Mouse (Mus musculus) neural tube, embryonic 13.5 days (tissue): ENCODE results near the gene Nodal. TPM values are rescaled to one million over a fixed set of nuclear protein-coding genes. Genes with fewer than 3 reads are reported as not detected.
A peak's percentile ranks its signal among the peaks of the same experiment; 100 is the strongest.

Source experiments
- ATAC-seq: fragments of 200-750 bp; cut with Nextera tagmentation; 2 replicates; pipeline ENCODE4 v1.8.0; 2017; ENCODE audit warnings: low read depth, mild to moderate bottlenecking, moderate TSS enrichment, moderate library complexity
- H3K27ac ChIP-seq: fragments of 300-500 bp; sonication (generic); replicated peaks from 2 replicates; pipeline ENCODE4 v1.5.1; 2015; ENCODE audit warnings: moderate library complexity, mild to moderate bottlenecking, inconsistent platforms
- H3K27me3 ChIP-seq: fragments of 300-500 bp; sonication (generic); 2 replicates; pipeline ENCODE4 v1.6.1; 2015; ENCODE audit warnings: mild to moderate bottlenecking, inconsistent platforms
- H3K36me3 ChIP-seq: fragments of 300-500 bp; sonication (generic); 2 replicates; pipeline ENCODE4 v1.6.1; 2015; ENCODE audit warnings: mild to moderate bottlenecking, inconsistent platforms
- H3K4me1 ChIP-seq: fragments of 300-500 bp; sonication (generic); replicated peaks from 2 replicates; pipeline ENCODE4 v1.6.1; 2015; ENCODE audit warnings: inconsistent platforms
- H3K4me2 ChIP-seq: fragments of 300-500 bp; sonication (generic); 2 replicates; pipeline ENCODE4 v1.6.1; 2015; ENCODE audit warnings: inconsistent platforms, mild to moderate bottlenecking, moderate library complexity
- H3K4me3 ChIP-seq: fragments of 300-500 bp; sonication (generic); 2 replicates; pipeline ENCODE4 v1.5.1; 2015; ENCODE audit warnings: mild to moderate bottlenecking, inconsistent platforms
- H3K9ac ChIP-seq: fragments of 300-500 bp; sonication (generic); 2 replicates; pipeline ENCODE4 v1.6.1; 2015; ENCODE audit warnings: moderate library complexity, mild to moderate bottlenecking, inconsistent platforms
- H3K9me3 ChIP-seq: fragments of 300-500 bp; sonication (generic); 2 replicates; pipeline ENCODE4 v1.6.1; 2016; ENCODE audit warnings: inconsistent platforms
- WGBS: fragments of 180-500 bp; shearing (Covaris S2); methylation state at CpG from one replicate; pipeline ENCODE4 v1.1.7; 2015; 5-methylcytosine and 5-hydroxymethylcytosine counted together
- polyA plus RNA-seq: library from polyadenylated mRNA; unstranded; fragments of >200 nt; fragmentation: Nextera tagmentation; extraction: Ambion mirVana; gene quantifications from 2 replicates; pipeline ENCODE4 v1.2.1, GENCODE M21; 2015

Gene Nodal
- polyA plus RNA-seq, 1 experiment from 2014 or later = not detected

- Histone ChIP-seq H3K4me3 (peak overlapping the region; percentile 66), H3K9me3 (no peaks in the 10 kb centered on the region), H3K9ac (peak overlapping the region; percentile 83), H3K27me3 (peaks cover 9% of the 10 kb centered on the region), H3K4me1 (peaks cover 69% of the 10 kb centered on the region), H3K27ac (peak overlapping the region; percentile 73), H3K36me3 (no peaks in the 10 kb centered on the region), H3K4me2 (peak overlapping the region; percentile 91)
- ATAC-seq = no peak
- WGBS = 13% methylated on average over 8 of the region's 8 CpGs
Observed at GRCm38 (mm10) chr10:61381823-61382222, 35.9 kb upstream of the Nodal start.

DNA sequence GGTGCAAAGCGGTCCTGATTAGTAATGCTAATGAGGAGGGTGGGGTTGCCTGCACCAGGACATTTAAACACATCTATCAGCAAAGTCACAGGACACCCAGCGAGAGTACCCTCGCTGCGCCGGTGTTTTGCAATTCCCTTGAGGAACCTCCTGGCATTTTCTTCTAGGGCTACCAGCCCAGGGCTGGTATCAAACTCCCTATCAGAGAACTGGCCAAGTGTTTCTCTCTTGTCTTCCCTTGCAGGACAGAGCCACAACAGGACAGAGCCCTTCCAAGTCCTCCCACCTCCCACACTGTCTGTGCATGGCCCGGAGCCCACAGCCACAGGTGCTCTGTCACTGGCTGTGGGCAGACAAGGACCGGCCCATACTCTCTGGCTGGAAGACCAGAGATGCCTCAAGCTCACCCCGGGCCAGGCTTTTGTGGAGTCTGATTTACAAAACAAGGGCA lies 35.5 kb upstream of the Nodal start:
- no peaks in the 10 kb centered on the region for H3K36me3 ChIP-seq
- peaks cover 67% of the 10 kb centered on the region for H3K4me1 ChIP-seq
- peak overlapping the region; percentile 73 for H3K27ac ChIP-seq
- H3K27me3 ChIP-seq = peaks cover 9% of the 10 kb centered on the region
- H3K4me3 ChIP-seq = peak overlapping the region; percentile 66
- peak overlapping the region; percentile 91 for H3K4me2 ChIP-seq
- WGBS = under 1% methylated on average over 8 of the region's 8 CpGs
- no peaks in the 10 kb centered on the region for H3K9me3 ChIP-seq
- peak overlapping the region; percentile 83 for H3K9ac ChIP-seq
- ATAC-seq = peak; percentile 23

DNA sequence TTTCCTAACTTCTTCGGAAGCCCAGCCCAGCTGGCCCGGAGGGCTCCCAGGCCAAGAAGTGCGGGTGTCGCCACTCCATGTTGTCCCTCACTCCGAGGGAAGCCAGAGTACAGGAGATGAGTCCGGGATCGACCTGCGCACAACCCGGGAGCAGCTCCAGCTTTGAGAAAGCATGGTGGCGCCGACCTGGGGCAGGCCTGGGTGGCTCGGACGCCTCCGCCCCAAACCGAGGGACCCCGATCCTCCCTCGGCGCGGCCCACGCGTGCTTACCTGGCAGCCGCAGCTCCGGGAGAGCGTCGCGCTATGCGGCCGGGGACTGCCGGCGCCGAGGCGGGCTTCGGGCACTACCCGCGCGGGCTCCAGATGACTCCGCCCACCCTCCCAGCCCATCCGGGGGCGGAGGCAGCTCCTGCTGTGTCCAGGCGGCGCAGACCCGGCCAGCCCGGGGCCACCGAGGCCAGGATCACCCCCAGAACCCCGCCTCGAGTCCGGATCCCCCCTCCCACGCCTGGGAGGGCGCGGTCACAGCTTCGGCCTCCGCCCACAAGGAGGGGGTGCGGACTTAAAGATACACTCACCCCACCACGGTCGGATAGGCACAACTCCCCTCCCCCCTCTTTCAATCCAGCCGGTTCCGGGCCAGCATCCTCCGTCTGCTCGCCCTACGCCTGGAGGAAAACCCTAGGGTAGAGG lies 34.6 kb upstream of the Nodal start, which contains the start of gene Pald1:
Pald1 (minus strand) TSS at position 510 of the 694 bp plus-strand sequence.
- Histone ChIP-seq H3K27ac (peak within 1 kb of the TSS; percentile 73), H3K36me3 (no peaks in the 10 kb centered on the region), H3K9ac (peak within 1 kb of the TSS; percentile 83), H3K27me3 (peaks cover 9% of the 10 kb centered on the region), H3K4me2 (peak within 1 kb of the TSS; percentile 91), H3K4me1 (peaks cover 58% of the 10 kb centered on the region), H3K9me3 (no peaks in the 10 kb centered on the region), H3K4me3 (peak within 1 kb of the TSS; percentile 66)
- WGBS = under 1% methylated on average over 60 of the region's 60 CpGs
- ATAC-seq = peak; percentile 86

DNA sequence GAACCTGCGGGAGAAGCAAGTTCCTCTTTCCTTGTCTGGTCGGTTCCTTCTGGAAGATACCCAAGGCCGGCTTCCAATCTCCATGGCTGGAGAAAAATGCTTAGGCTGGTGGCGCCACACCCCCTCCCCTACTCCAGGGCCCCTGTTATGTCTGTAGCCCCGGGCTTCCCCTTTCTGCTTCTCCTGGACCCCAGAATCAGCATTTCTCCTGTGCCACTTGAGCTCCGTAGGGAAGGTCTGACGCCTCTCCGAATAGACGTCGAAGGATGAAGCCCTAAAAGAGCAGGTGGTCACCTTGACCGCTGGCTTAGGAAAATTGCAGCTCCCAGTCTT lies 34.1 kb upstream of the Nodal start:
- WGBS = 6% methylated on average over 11 of the region's 11 CpGs
- Histone ChIP-seq H3K36me3 (no peaks in the 10 kb centered on the region), H3K4me1 (peaks cover 55% of the 10 kb centered on the region), H3K9me3 (no peaks in the 10 kb centered on the region), H3K27me3 (peaks cover 9% of the 10 kb centered on the region), H3K27ac (peak overlapping the region; percentile 73), H3K4me3 (peak overlapping the region; percentile 66), H3K4me2 (peak overlapping the region; percentile 91), H3K9ac (peak overlapping the region; percentile 83)
- ATAC-seq = peak; percentile 23

DNA sequence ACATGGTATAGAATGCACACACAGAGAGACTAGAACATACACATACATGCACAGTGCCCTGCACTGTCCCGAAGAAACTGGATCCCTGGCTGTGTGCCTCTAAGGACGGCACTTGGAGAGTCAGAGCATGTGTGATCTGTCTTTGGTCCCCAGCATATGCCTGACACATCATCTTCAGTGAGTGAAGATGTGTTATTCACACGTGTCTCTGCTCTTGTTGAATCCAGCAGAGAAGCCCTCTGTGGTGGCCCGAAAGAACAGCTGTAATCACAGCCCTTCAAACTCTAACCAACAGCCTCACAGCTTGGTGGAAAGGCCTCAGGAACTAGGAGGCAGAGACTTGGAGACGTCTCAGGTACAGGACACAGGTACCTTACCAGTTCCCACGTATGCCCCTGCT lies 32.6 kb upstream of the Nodal start:
- H3K9ac ChIP-seq = no peak overlapping the region
- 75% methylated on average over 6 of the region's 6 CpGs for WGBS
- H3K27ac ChIP-seq = no peak overlapping the region
- H3K4me3 ChIP-seq = no peak overlapping the region
- H3K9me3 ChIP-seq = no peaks in the 10 kb centered on the region
- peaks cover 9% of the 10 kb centered on the region for H3K27me3 ChIP-seq
- ATAC-seq = no peak
- H3K4me2 ChIP-seq = no peak overlapping the region
- peaks cover 43% of the 10 kb centered on the region for H3K4me1 ChIP-seq
- no peaks in the 10 kb centered on the region for H3K36me3 ChIP-seq

DNA sequence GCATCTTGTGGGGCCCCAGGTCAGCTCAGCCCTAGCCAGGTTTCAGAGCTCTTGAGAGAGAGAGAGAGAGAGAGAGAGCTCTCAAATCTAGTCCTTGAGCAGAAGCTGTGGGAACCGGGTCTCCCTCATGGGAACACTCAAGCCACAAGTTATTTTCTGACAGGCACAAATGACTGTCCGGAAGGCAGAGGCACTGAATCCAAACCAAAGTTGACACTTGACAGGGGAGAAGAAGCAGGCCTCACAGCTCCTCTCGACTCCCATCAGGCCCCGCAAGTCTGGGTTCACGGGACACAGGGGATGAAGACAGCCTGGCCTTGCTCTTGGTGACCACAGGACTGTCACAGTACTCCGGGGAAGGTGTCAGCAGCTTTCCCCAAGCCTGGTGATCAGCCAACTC lies 31.5 kb upstream of the Nodal start:
- Histone ChIP-seq H3K4me3 (no peak overlapping the region), H3K36me3 (no peaks in the 10 kb centered on the region), H3K9ac (no peak overlapping the region), H3K27me3 (peaks cover 4% of the 10 kb centered on the region), H3K4me2 (no peak overlapping the region), H3K27ac (no peak overlapping the region), H3K4me1 (peaks cover 32% of the 10 kb centered on the region), H3K9me3 (no peaks in the 10 kb centered on the region)
- no peak for ATAC-seq
- 76% methylated on average over 6 of the region's 6 CpGs for WGBS

GRCm38 (mm10) chr10:61389020-61389419 lies 28.8 kb upstream of the Nodal start:
- peak; percentile 90 for ATAC-seq
- H3K4me3 ChIP-seq = no peak overlapping the region

DNA sequence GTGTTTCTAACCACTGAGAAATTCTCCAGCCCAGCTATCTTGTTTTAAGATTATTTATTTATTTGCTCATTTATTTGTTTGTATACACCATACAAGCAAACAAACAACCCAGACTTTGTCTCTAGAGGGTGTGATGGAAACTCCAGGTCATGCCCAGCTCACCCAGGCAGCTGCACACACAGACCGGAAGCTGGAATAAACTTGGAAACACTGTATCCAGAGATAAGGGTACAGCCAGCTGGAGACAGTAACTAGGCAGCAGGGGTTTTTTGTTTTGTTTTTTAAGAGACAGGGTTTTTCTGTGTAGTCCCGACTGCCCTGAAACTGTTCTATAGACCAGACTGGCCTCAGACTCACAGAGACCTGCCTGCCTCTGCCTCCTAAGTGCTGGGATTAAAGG lies 27.6 kb upstream of the Nodal start:
- no peaks in the 10 kb centered on the region; the same call in 1 of the 2 replicates for H3K27me3 ChIP-seq
- no peak for ATAC-seq
- H3K4me2 ChIP-seq = no peak overlapping the region
- H3K9ac ChIP-seq = no peak overlapping the region
- H3K36me3 ChIP-seq = no peaks in the 10 kb centered on the region
- 62% methylated on average over 2 of the region's 2 CpGs for WGBS
- H3K4me3 ChIP-seq = no peak overlapping the region
- H3K4me1 ChIP-seq = peaks cover 3% of the 10 kb centered on the region
- H3K9me3 ChIP-seq = no peaks in the 10 kb centered on the region
- no peak overlapping the region for H3K27ac ChIP-seq

More at GRCm38 (mm10) chr10:61389020-61389419, 28.8 kb upstream of the Nodal start:
- no peak overlapping the region for H3K9ac ChIP-seq
- H3K4me2 ChIP-seq = no peak overlapping the region
- H3K9me3 ChIP-seq = no peaks in the 10 kb centered on the region
- peaks cover 10% of the 10 kb centered on the region for H3K4me1 ChIP-seq
- 20% methylated on average over 5 of the region's 5 CpGs for WGBS
- no peaks in the 10 kb centered on the region for H3K36me3 ChIP-seq
- peak overlapping the region; percentile 30; the same call in 1 of the 2 replicates for H3K27ac ChIP-seq
- H3K27me3 ChIP-seq = no peaks in the 10 kb centered on the region; the same call in 1 of the 2 replicates

GRCm38 (mm10) chr10:61392584-61392983 lies 25.2 kb upstream of the Nodal start:
- Histone ChIP-seq H3K9ac (no peak overlapping the region), H3K9me3 (no peaks in the 10 kb centered on the region), H3K27me3 (no peaks in the 10 kb centered on the region), H3K36me3 (no peaks in the 10 kb centered on the region), H3K27ac (no peak overlapping the region), H3K4me1 (peaks cover 3% of the 10 kb centered on the region), H3K4me2 (no peak overlapping the region), H3K4me3 (no peak overlapping the region)
- WGBS = 54% methylated on average over 4 of the region's 4 CpGs
- ATAC-seq = no peak

DNA sequence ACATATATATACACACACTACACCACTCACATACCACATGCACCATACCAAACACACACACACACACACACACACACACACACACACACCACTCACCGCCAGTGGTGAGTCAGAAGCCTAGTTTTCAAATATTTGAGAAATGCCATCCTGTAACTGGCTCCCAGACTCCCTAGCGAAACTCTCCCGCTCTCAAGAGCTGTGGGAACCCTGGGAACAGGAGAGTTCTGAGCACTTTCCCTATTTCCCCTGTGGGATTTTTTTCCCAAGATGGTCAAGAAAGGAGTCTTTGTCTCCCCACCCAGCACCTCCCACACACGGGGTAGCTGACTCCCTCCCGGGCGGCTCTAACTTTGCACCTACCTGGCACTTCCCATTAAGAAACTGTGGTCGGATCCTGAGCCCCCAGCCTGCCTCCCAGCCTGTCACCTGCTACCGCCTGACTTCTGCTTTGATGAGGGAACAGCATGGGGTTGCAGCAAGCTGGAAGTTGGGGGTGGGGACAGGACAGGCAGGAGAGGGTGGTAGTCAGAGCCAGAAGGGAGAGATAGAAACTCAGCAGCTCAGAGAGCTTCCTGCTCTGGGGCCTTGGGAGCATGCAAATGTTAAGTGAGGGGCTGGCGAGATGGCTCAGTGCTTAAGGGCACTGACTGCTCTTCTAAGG lies 23.2 kb upstream of the Nodal start:
- no peak overlapping the region for H3K4me2 ChIP-seq
- H3K36me3 ChIP-seq = no peaks in the 10 kb centered on the region
- peak overlapping the region; percentile 31; the same call in 1 of the 2 replicates for H3K9ac ChIP-seq
- no peaks in the 10 kb centered on the region for H3K27me3 ChIP-seq
- ATAC-seq = no peak
- WGBS = 20% methylated on average over 9 of the region's 9 CpGs
- H3K4me1 ChIP-seq = no peaks in the 10 kb centered on the region; the same call in 1 of the 2 replicates
- H3K27ac ChIP-seq = peak overlapping the region; percentile 18; the same call in 1 of the 2 replicates
- H3K9me3 ChIP-seq = no peaks in the 10 kb centered on the region
- no peak overlapping the region for H3K4me3 ChIP-seq

- H3K36me3 ChIP-seq = no peaks in the 10 kb centered on the region
- H3K4me3 ChIP-seq = no peak overlapping the region
- no peak overlapping the region for H3K4me2 ChIP-seq
- WGBS = 53% methylated on average over 3 of the region's 3 CpGs
- H3K27me3 ChIP-seq = no peaks in the 10 kb centered on the region
- H3K9ac ChIP-seq = no peak overlapping the region
- H3K4me1 ChIP-seq = no peaks in the 10 kb centered on the region; the same call in 1 of the 2 replicates
- no peak for ATAC-seq
- no peaks in the 10 kb centered on the region for H3K9me3 ChIP-seq
- no peak overlapping the region for H3K27ac ChIP-seq
Observed at GRCm38 (mm10) chr10:61398125-61398524, 19.6 kb upstream of the Nodal start.

DNA sequence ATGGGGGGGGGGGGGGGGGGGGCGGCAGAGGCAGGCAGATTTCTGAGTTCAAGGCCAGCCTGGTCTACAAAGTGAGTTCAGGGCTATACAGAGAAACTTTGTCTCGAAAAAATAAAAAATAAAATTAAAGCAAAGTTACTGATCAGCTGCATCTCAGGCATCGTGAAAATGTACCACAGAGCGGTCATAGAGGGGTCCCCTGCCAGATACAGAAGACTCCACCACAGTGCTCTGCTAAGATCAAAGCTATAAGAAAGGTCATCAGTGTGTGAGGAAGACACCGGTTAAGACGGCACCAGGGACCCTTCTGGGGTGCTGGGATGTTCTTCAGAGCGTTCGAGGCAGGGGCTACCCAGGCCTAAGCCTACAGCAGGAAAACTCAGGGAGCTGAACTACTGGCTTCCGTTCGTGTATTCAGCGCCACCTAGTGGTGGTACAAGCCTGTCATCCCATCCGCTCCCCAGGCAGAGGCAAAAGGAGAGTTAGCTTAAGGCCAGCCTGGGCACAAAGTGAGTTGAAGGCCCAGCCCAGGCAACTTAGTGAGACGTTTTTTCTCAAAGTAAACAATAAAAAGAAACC lies 18.5 kb upstream of the Nodal start:
- no peaks in the 10 kb centered on the region; the same call in 1 of the 2 replicates for H3K4me1 ChIP-seq
- WGBS = 26% methylated on average over 13 of the region's 13 CpGs

More for the DNA sequence above, 18.5 kb upstream of the Nodal start:
- Histone ChIP-seq H3K27ac (no peak overlapping the region), H3K36me3 (no peaks in the 10 kb centered on the region), H3K27me3 (no peaks in the 10 kb centered on the region), H3K9ac (no peak overlapping the region), H3K4me3 (no peak overlapping the region), H3K9me3 (no peaks in the 10 kb centered on the region), H3K4me2 (no peak overlapping the region)
- peak; percentile 88 for ATAC-seq
